Mouse (Mus musculus) 3T3-L1 (cell line): Measurements from ENCODE around the gene Gfm2.
A peak's percentile ranks its signal among the peaks of the same experiment; 100 is the strongest.
"Not testable (repeated sequence)": the region's sequence is repeated elsewhere in the genome, so short reads cannot be mapped to it uniquely, and the experiment has no call there.

Experiments
- DNase-seq: peaks from one replicate; pipeline ENCODE4 v3.0.0-alpha.2; 2015; ENCODE audit warnings: low read depth, low spot score

Gene Gfm2

GRCm38 (mm10) chr13:97137466-97138400, at the start of gene Gfm2, which contains the start of gene Nsa2:
Gfm2 (plus strand) TSS chr13:97137937.
Nsa2 (minus strand) TSS chr13:97137937.
- peak; percentile 95 for DNase-seq

GRCm38 (mm10) chr13:97088183-97088582, 49.6 kb upstream of the Gfm2 start:
- DNase-seq: no peak

- DNase-seq: peak; percentile 18
Observed at GRCm38 (mm10) chr13:97095726-97096125, 42.0 kb upstream of the Gfm2 start.

GRCm38 (mm10) chr13:97099187-97099852, 38.4 kb upstream of the Gfm2 start, which contains the start of gene Gm6169:
Gm6169 (minus strand) TSS chr13:97099237.
- DNase-seq: peak; percentile 80

GRCm38 (mm10) chr13:97104996-97105395, 32.7 kb upstream of the Gfm2 start:
- DNase-seq: no peak

GRCm38 (mm10) chr13:97107721-97108120, 30.0 kb upstream of the Gfm2 start:
- not testable (repeated sequence) for DNase-seq

GRCm38 (mm10) chr13:97109046-97109445, 28.7 kb upstream of the Gfm2 start:
- no peak for DNase-seq

- DNase-seq: no peak
Observed at GRCm38 (mm10) chr13:97121341-97121740, 16.4 kb upstream of the Gfm2 start.

- DNase-seq: not testable (repeated sequence)
Observed at GRCm38 (mm10) chr13:97129654-97130053, 8.1 kb upstream of the Gfm2 start.

- DNase-seq: not testable (repeated sequence)
Observed at GRCm38 (mm10) chr13:97130413-97130812, 7.3 kb upstream of the Gfm2 start.

- DNase-seq: not testable (repeated sequence)
Observed at GRCm38 (mm10) chr13:97138404-97138931, 731 bp downstream of the Gfm2 start.

- DNase-seq: no peak
Observed at GRCm38 (mm10) chr13:97142321-97142720, 4.6 kb downstream of the Gfm2 start.

- DNase-seq: peak; percentile 77
Observed at GRCm38 (mm10) chr13:97145834-97146233, 8.1 kb downstream of the Gfm2 start.

- DNase-seq: no peak
Observed at GRCm38 (mm10) chr13:97175520-97176264, 38.0 kb downstream of the Gfm2 start.

GRCm38 (mm10) chr13:97176731-97177130, 39.0 kb downstream of the Gfm2 start:
- DNase-seq: no peak

- no peak for DNase-seq
Observed at GRCm38 (mm10) chr13:97178943-97179342, 41.2 kb downstream of the Gfm2 start.

GRCm38 (mm10) chr13:97180113-97180828, 42.5 kb downstream of the Gfm2 start:
- DNase-seq: no peak

- no peak for DNase-seq
Observed at GRCm38 (mm10) chr13:97182821-97183220, 45.1 kb downstream of the Gfm2 start.

GRCm38 (mm10) chr13:97184168-97184567, 46.4 kb downstream of the Gfm2 start:
- DNase-seq: no peak

GRCm38 (mm10) chr13:97184656-97185055, 46.9 kb downstream of the Gfm2 start:
- no peak for DNase-seq

GRCm38 (mm10) chr13:97186346-97186745, 48.6 kb downstream of the Gfm2 start:
- no peak for DNase-seq
